Mouse (Mus musculus) megakaryocyte, embryonic 14.5 days (primary cell): Measurements from ENCODE around the gene Crybg1.

Experiments
- FLI1 ChIP-seq: IDR thresholded peaks from 2 replicates; pipeline ENCODE4 v1.6.1; 2012; ENCODE audit warnings: low read length, inconsistent platforms, mixed read lengths
- GATA1 ChIP-seq: IDR thresholded peaks from 3 replicates; pipeline ENCODE4 v1.6.1; 2012; ENCODE audit warnings: mixed read lengths, low read length, inconsistent platforms, borderline replicate concordance

DNA sequence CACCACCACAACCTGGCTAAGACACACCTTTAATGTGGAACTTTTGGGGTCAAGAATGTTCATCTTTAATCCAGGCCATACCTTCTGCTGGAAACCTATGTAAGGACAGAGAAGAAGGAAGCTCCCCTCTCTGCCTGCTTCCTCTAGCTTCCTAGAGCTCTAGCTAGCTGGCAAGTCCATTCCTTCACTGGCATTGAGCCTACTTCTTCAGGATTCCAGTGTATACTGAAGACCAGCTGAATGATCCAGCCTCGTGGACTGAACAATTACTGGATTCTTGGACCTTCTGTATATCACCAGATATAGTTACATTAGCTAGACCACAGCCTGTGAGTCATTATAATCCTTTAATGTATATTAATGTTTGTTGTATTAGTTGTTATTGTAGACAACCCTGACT lies 121.4 kb downstream of the Crybg1 start:
- no peak for TF ChIP-seq GATA1
- TF ChIP-seq FLI1, result no peak
